Mouse (Mus musculus): ENCODE results near the gene Stk40.
A peak's percentile ranks its signal among the peaks of the same experiment; 100 is the strongest.
"Not testable (repeated sequence)": the region's sequence is repeated elsewhere in the genome, so short reads cannot be mapped to it uniquely, and the experiment has no call there.

Stk40 gene

GRCm38 (mm10) chr4:126103590-126104068, at the start of gene Stk40:
TSS of gene Stk40 (plus strand) at chr4:126103957.
- DNase-seq = peak; percentile 95 to 97

GRCm38 (mm10) chr4:126057207-126058133, 46.3 kb upstream of the Stk40 start:
- no peak for DNase-seq

- peak; percentile 91 to 94 for DNase-seq
Observed at GRCm38 (mm10) chr4:126058134-126058996, 45.4 kb upstream of the Stk40 start, which contains the start of gene Oscp1. TSS of gene Oscp1 (plus strand) at chr4:126058565.

GRCm38 (mm10) chr4:126058997-126059362, 44.8 kb upstream of the Stk40 start:
- no peak for DNase-seq

GRCm38 (mm10) chr4:126062856-126063255, 40.9 kb upstream of the Stk40 start:
- no peak for DNase-seq

DNA sequence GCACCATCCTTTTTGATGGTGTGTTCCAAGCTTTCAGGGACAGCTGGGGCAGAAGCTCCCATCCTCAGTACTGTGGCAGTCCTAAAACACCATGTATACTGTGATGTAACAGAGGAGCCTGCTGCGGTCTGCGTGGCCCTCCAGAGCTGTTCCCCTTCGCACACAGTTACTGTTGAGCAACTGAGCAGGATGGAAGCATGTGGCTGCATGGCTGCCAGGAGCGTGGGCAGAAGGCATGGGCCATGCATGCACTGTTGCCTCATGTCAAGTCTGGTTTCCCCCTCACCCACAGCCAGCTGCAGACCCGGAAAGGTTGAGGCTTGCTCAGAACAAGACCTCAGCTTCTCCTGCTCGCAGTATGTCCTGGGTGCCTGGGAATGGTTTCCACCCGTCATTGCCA, 38.5 kb upstream of the Stk40 start:
- peak; percentile 45 to 58 for DNase-seq

- peak; percentile 74 to 76 for DNase-seq
Observed at GRCm38 (mm10) chr4:126067401-126068077, 36.2 kb upstream of the Stk40 start.

GRCm38 (mm10) chr4:126068842-126069241, 34.9 kb upstream of the Stk40 start:
- no peak for DNase-seq

GRCm38 (mm10) chr4:126077833-126078232, 25.9 kb upstream of the Stk40 start:
- DNase-seq = no peak

DNA sequence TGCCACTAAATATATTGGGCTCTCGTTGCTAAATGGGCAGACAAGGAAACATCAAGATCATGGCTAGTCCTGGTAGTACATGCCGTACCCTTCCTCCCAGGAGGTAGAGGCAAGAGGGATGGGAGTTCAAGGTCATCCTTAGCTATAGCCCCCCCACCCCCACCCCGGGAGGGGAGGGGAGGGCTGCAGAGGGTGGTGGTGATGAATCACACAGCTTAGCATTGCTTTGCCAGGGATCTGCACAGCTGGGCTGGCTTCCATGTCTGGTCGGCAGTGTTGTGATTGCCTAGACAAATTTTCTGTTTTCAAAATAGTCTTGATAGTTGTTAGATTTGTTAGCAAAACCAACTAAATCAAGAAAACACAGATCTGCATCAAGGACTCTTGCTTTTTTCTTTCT, 24.5 kb upstream of the Stk40 start:
- DNase-seq = no peak

DNA sequence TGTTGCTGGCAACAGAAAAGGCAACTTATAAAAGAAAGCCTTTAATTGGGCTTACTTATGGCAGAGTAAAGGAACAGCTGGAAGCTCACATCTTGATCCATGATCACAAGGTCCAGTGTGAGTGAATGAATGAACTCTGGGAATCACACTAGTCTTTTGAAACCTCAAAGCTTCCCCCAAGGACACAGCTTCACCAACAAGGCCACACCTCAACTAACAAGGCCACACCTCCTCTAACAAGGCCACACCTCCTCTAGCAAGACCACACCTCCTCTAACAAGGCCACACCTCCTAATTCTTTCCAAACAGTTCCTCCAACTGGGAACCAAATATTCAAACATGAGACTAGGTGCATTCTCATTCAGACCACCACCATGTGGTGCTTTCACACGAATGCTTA, 22.2 kb upstream of the Stk40 start:
- no peak for DNase-seq

GRCm38 (mm10) chr4:126083021-126083420, 20.7 kb upstream of the Stk40 start:
- DNase-seq = no peak

DNA sequence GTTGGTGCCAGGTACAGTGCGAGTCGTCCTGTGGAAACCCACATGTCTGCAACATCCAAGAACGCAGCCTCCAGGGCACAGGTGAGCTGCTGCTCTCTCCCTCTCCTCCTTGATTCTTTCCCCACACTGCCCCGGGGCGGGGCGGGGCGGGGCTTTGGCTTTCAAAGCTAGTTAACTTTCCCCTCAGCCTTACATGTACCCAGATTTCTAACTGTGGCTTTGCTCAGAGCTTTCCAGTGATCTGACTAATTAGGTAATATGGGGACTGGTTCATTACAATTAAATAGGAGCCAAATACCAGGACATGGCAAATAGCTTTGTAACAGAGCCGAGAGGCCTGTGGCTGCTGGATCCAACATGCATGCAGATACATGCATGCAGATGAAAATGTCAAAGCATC, 19.4 kb upstream of the Stk40 start:
- DNase-seq = no peak

- peak; percentile 82 to 87 for DNase-seq
Observed at GRCm38 (mm10) chr4:126085996-126086576, 17.7 kb upstream of the Stk40 start.

GRCm38 (mm10) chr4:126090101-126090847, 13.5 kb upstream of the Stk40 start:
- no peak for DNase-seq

- no peak for DNase-seq
Observed at GRCm38 (mm10) chr4:126090848-126091124, 13.0 kb upstream of the Stk40 start.

DNA sequence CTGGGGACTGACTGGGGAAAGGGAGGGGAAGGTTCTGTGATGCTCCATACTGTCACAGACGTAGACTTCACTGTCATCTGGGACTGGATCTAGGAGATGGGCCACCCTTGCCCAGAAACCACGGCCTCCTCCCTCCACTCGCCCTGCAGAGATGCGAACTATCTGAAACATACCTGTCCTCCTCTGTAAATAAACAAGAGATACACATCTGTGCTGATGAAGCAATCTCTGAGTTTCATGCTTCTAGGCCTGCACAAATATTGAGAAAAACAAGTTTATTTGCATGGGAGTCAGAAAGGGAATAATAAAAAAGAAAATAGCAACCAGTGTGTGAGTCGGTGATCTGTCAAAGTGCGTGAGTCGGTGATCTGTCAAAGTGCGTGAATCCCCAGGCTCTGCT, 11.9 kb upstream of the Stk40 start:
- DNase-seq = no peak

DNA sequence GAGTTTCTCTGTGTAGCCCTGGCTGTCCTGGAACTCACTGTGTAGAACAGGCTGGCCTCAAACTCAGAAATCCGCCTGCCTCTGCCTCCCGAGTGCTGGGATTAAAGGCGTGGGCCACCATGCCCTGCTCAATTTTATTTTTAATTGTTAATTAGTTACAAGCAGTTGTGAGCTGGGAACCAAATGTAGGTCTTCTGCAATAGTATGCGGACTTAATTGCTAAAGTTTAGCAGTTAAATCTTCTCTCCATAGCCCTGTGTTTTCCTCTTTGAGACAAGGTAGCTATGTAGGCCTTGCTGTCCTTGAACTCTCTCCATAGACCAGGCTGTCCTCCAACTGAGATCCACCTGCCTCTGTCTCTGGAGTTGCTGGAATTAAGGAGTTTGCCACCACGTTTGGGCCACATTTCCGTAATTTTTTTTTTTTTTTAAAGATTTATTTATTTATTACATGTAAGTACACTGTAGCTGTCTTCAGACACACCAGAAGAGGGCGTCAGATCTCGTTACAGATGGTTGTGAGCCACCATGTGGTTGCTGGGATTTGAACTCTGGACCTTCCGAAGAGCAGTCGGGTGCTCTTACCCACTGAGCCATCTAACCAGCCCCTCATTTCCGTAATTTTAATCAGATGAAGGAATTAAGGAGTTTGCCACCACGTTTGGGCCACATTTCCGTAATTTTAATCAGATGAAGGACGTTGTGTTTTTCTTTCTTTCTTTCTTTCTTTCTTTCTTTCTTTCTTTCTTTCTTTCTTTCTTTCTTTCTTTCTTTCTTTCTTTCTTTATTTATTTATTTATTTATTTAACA, 7.9 kb upstream of the Stk40 start:
- not testable (repeated sequence) for DNase-seq

DNA sequence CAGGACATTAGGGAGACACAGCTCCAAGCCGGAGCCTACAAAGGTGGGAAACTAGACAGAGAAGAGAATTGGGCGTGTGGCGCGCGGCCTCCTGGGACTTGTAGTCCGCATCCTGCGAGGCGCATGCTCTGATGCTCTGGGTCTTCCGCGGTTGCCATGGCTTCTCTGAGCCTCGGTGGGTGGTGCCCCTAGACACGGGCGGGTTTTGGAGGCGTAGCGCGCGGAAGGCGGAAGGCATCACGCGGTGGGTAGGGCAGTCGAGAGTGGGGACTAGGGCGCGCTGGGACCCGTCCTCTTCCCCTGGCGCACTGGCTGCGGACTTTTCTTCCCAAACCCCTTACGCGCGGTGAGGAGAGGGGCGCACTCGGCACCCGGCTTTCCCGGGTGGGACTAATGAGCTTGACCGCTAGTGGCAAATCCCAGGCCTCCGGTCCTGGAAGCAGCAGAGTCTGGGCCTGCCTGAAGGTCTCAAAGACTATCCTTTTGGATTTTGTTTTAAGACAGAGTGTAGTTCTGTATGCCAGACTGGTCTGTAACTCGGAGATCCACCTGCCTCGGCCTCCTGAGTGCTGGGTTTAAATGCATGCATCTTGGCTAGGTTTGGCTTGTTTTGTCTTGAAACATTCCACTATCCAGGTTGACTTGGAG, 7.2 kb upstream of the Stk40 start, which contains the start of gene Lsm10:
TSS of gene Lsm10 (plus strand) at position 160 of the 648 bp plus-strand sequence.
- DNase-seq = peak; percentile 98

DNA sequence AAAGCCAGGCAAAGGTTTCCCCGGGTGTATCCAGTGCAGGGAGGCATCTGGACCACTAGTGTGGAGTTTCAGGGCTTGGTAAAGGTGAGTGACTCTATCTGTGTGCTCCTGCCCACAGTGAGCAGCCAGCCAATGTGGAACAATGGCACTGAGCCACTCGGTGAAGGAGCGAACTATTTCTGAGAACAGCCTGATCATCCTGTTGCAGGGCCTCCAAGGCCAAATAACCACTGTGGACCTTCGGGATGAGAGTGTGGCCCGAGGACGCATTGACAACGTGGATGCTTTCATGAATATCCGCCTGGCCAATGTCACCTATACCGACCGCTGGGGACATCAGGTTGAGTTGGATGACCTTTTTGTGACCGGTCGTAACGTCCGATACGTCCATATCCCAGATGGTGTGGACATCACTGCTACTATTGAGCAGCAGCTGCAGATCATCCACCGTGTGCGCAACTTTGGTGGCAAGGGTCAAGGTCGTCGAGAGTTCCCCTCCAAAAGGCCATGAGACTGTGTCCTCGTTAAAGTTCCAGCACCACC, 6.0 kb upstream of the Stk40 start:
- DNase-seq = no peak

Measured in lung, adult 18-20 months (tissue).